Mouse (Mus musculus) 3134 (cell line): Measurements from ENCODE around the gene Dpy19l3.
A peak's percentile ranks its signal among the peaks of the same experiment; 100 is the strongest.

Experiments used
- DNase-seq: peaks from one replicate; pipeline ENCODE4 v3.0.0-alpha.2; 2011; ENCODE audit warnings: low spot score; ENCODE audit not compliant: insufficient read length; ENCODE audit errors: extremely low read depth

Dpy19l3 gene

GRCm38 (mm10) chr7:35692641-35693040, 61.6 kb downstream of the Dpy19l3 start:
- DNase-seq: no peak

- DNase-seq: no peak
Observed at GRCm38 (mm10) chr7:35692117-35692516, 62.1 kb downstream of the Dpy19l3 start.

GRCm38 (mm10) chr7:35688781-35689349, 65.4 kb downstream of the Dpy19l3 start:
- DNase-seq: no peak

- no peak for DNase-seq
Observed at GRCm38 (mm10) chr7:35688276-35688675, 66.0 kb downstream of the Dpy19l3 start.

GRCm38 (mm10) chr7:35687229-35687628, 67.0 kb downstream of the Dpy19l3 start:
- no peak for DNase-seq

- no peak for DNase-seq
Observed at GRCm38 (mm10) chr7:35686756-35687155, 67.5 kb downstream of the Dpy19l3 start.

- no peak for DNase-seq
Observed at GRCm38 (mm10) chr7:35686216-35686615, 68.0 kb downstream of the Dpy19l3 start.

- no peak for DNase-seq
Observed at GRCm38 (mm10) chr7:35683409-35684122, 70.7 kb downstream of the Dpy19l3 start.

- DNase-seq: no peak
Observed at GRCm38 (mm10) chr7:35681559-35681958, 72.7 kb downstream of the Dpy19l3 start.

GRCm38 (mm10) chr7:35678976-35679375, 75.3 kb downstream of the Dpy19l3 start:
- DNase-seq: no peak

- DNase-seq: no peak
Observed at GRCm38 (mm10) chr7:35668066-35669041, 85.9 kb downstream of the Dpy19l3 start.

GRCm38 (mm10) chr7:35663790-35664376, 90.4 kb downstream of the Dpy19l3 start:
- DNase-seq: no peak

GRCm38 (mm10) chr7:35659173-35659572, 95.1 kb downstream of the Dpy19l3 start:
- DNase-seq: no peak

- no peak for DNase-seq
Observed at GRCm38 (mm10) chr7:35657829-35658228, 96.4 kb downstream of the Dpy19l3 start.

- no peak for DNase-seq
Observed at GRCm38 (mm10) chr7:35651583-35652270, 102.5 kb downstream of the Dpy19l3 start.

GRCm38 (mm10) chr7:35650716-35651410, 103.4 kb downstream of the Dpy19l3 start:
- DNase-seq: no peak

- DNase-seq: peak; percentile 52
Observed at GRCm38 (mm10) chr7:35649071-35649470, 105.2 kb downstream of the Dpy19l3 start.

- no peak for DNase-seq
Observed at GRCm38 (mm10) chr7:35648239-35649069, 105.8 kb downstream of the Dpy19l3 start.
